Mouse (Mus musculus) forebrain, embryonic 10.5 days (tissue): Measurements from ENCODE around the gene Calcoco2. TPM values are rescaled to one million over a fixed set of nuclear protein-coding genes. Genes with fewer than 3 reads are reported as not detected.

Experiments used
- DNase-seq: peaks from one replicate; pipeline ENCODE4 v3.0.0-alpha.2; 2017; ENCODE audit warnings: low spot score; ENCODE audit errors: extremely low spot score
- H3K27ac ChIP-seq: fragments of 300-500 bp; sonication (generic); 2 replicates; pipeline ENCODE4 v1.5.1; 2016; ENCODE audit warnings: mild to moderate bottlenecking
- H3K27me3 ChIP-seq: fragments of 300-500 bp; sonication (generic); 2 replicates; pipeline ENCODE4 v1.6.1; 2016; ENCODE audit warnings: mild to moderate bottlenecking; ENCODE audit not compliant: poor library complexity, severe bottlenecking
- H3K36me3 ChIP-seq: fragments of 300-500 bp; sonication (generic); replicated peaks from 2 replicates; pipeline ENCODE4 v1.6.1; 2016; ENCODE audit warnings: mild to moderate bottlenecking, moderate library complexity
- H3K4me1 ChIP-seq: fragments of 300-500 bp; sonication (generic); 2 replicates; pipeline ENCODE4 v1.6.1; 2016
- H3K4me3 ChIP-seq: fragments of 300-500 bp; sonication (generic); 2 replicates; pipeline ENCODE4 v1.5.1; 2016; ENCODE audit warnings: mild to moderate bottlenecking, moderate library complexity
- H3K9me3 ChIP-seq: fragments of 300-500 bp; sonication (generic); 2 replicates; pipeline ENCODE4 v1.6.1; 2016; ENCODE audit warnings: mild to moderate bottlenecking, moderate library complexity
- WGBS: fragments of 180-500 bp; shearing (Covaris S2); methylation state at CpG from one replicate; pipeline ENCODE4 v1.1.7; 2016; 5-methylcytosine and 5-hydroxymethylcytosine counted together
- polyA plus RNA-seq: library from polyadenylated mRNA; unstranded; fragments of >200 nt; fragmentation: Nextera tagmentation; extraction: Ambion mirVana; gene quantifications from 2 replicates; pipeline ENCODE4 v1.2.1, GENCODE M21; 2016

The Calcoco2 gene
- polyA plus RNA-seq, 1 experiment from 2014 or later, result not detected

DNA sequence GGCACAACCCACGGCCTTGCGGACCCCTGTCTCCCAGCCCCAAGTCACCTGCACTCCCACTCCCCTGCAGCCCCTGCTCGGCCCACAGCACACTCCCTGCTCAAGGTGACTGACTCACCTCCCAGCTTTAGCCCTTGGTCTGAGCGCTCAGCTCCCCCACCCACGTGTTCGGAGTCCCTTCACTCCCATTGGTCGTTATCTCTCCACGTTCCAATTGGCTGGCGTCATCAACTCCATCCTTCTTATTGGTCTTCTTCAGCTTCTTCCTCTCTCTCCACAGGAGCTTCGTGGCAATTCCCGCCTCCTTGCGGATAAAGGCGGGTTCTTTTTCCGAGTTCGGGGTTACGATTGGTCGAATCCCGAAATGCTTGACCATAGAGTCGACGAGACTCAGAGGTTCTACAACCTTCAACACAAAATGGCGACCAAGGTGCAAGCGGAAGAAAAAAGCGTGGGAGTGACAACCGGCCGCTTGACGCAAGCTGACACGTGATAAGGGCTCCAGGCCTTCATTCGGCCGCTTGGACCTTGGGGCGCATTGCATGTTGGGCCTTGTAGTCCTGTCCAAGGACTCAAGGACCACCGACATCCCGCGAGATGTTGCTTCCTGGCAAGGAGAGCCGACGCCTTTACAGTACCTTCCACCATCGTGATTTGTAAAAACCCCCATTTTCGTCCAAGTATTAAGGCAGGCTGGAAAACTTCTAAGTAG lies 36.1 kb downstream of the Calcoco2 start, which contains the start of gene Atp5g1:
Atp5g1 (minus strand) TSS at position 162 of the 712 bp plus-strand sequence.
- peaks cover 21% of the 10 kb centered on the region for H3K4me1 ChIP-seq
- H3K27me3 ChIP-seq, result no peaks in the 10 kb centered on the region
- peak within 1 kb of the TSS; percentile 88 for H3K27ac ChIP-seq
- peaks cover 28% of the 10 kb centered on the region for H3K36me3 ChIP-seq
- peak within 1 kb of the TSS; percentile 82 for H3K4me3 ChIP-seq
- no peaks in the 10 kb centered on the region for H3K9me3 ChIP-seq
- WGBS, result 0% methylated on average over 37 of the region's 37 CpGs
- peak; percentile 98 for DNase-seq

DNA sequence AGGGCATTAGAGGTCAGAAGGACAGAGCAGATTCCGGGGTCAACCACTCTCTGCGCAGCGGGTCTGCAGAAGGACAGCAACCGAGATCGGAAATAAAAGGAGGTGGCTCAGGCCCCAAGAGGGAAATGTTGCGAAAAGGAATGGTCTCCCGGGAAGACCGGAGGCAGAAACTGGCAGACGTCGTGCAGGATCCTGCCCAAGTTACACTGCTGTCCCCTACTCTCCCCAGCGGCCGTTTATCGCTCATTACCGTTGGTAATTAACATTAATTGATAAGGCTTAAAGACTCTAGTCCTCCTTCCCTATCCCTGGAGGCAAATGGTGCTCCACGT lies 36.6 kb downstream of the Calcoco2 start:
- Histone ChIP-seq H3K9me3 (no peaks in the 10 kb centered on the region), H3K4me1 (peaks cover 21% of the 10 kb centered on the region), H3K27me3 (no peaks in the 10 kb centered on the region), H3K27ac (peak overlapping the region; percentile 88), H3K36me3 (peaks cover 33% of the 10 kb centered on the region), H3K4me3 (peak overlapping the region; percentile 82)
- WGBS, result 0% methylated on average over 15 of the region's 15 CpGs
- no peak for DNase-seq

DNA sequence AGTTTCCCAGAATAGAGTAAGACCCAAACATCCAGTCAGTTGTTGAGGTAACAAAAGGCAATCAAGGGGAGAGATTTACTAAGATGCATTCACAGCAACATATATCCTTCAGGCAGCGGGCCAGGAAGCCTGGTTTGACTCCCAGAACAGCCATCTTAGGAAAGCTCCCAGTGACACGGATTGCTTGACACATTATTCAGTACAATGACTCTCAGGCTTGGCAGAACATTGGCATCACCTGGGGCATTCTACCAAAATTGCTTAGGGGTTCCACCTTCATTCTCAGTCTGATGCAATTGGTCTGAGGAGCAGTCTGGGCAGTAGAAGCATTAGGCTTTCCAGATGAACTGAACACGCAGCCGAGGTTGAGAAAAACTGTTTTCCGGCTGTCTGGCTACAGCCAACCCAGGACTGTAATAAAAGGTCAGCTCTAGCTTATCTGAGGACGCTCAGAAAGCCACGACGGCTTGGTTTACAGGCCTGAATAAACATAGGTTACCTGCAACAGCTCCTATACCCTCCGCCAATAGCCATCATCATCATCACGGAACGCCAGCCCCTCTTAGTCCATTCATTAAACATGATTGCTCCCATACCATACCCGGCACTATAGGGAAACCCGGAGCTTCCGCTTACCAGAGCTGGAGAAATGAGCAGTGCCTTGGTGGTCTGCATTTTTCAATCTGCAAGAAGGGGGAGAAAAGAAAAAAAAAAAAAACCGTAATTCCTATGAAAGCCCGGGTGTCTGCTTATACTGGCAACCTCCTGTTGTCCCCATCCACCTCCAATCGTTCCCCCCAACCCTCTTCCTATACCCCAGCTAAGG lies 37.2 kb downstream of the Calcoco2 start:
- Histone ChIP-seq H3K36me3 (peaks cover 34% of the 10 kb centered on the region), H3K9me3 (no peaks in the 10 kb centered on the region), H3K27ac (peak overlapping the region; percentile 88), H3K27me3 (no peaks in the 10 kb centered on the region), H3K4me3 (peak overlapping the region; percentile 82), H3K4me1 (peaks cover 21% of the 10 kb centered on the region)
- no peak for DNase-seq
- WGBS, result 29% methylated on average over 17 of the region's 17 CpGs

DNA sequence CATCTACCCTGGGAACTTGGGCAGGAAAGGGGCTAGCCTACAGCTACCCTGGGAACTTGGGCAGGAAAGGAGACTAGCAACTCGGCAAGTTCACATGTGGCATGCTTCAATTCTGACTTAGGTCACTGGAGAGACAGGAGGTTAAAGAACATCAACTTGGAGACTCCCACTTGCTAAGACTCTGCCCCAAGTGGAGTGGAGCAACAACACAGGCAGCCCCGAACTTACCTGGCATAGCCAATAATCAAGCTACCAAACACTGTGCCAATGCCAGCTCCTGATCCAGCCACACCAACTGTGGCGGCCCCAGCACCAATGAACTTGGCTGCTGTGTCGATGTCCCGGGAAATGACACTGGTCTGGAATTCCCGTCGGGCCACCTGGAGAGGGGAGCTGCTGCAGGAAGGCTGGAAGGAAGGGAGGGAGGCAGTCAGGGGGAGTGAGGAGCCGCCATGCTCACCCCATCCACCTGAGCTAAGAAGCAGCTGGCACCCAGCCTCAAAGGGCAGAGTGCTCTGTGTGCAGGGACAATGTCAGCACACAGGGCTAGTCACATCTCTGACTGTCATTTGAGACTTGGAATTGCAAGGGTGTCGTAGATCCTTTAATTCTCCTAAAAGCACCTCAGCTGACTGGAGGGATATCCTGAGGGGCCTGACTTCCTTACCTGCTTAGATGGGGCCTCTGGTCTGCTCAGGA lies 38.3 kb downstream of the Calcoco2 start:
- Histone ChIP-seq H3K4me3 (peak overlapping the region; percentile 82), H3K27me3 (no peaks in the 10 kb centered on the region), H3K9me3 (no peaks in the 10 kb centered on the region), H3K36me3 (peaks cover 38% of the 10 kb centered on the region), H3K4me1 (peaks cover 21% of the 10 kb centered on the region), H3K27ac (no peak overlapping the region)
- WGBS, result 89% methylated on average over 8 of the region's 9 CpGs
- DNase-seq, result no peak

DNA sequence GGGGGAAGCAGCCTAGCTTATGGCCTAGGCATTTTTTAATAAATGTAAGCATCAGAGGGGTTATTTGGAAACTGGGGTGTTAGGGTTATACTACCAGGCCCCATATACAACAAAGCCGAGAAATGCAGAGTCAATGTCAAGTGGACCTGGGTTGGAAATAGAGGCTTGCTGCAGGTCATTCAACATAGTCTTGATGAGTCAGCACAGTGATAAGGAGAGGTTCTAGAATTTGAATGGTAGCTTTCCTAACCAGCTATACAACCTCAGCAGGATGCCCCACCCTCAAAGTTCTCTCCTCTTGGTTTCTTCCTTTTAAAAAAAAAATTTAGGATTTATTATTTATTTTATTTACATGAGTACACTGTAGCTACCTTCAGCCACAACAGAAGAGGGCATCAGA lies 40.8 kb downstream of the Calcoco2 start:
- Histone ChIP-seq H3K27ac (no peak overlapping the region), H3K4me1 (peaks cover 19% of the 10 kb centered on the region), H3K4me3 (no peak overlapping the region), H3K9me3 (no peaks in the 10 kb centered on the region), H3K27me3 (no peaks in the 10 kb centered on the region), H3K36me3 (peaks cover 38% of the 10 kb centered on the region)
- no peak for DNase-seq
- 94% methylated on average over 1 of the region's 1 CpGs for WGBS

- no peak for DNase-seq
- peaks cover 38% of the 10 kb centered on the region for H3K36me3 ChIP-seq
- H3K9me3 ChIP-seq, result no peaks in the 10 kb centered on the region
- H3K4me3 ChIP-seq, result no peak overlapping the region
- WGBS, result 93% methylated on average over 7 of the region's 7 CpGs
- H3K27ac ChIP-seq, result no peak overlapping the region
- H3K4me1 ChIP-seq, result peaks cover 25% of the 10 kb centered on the region
- H3K27me3 ChIP-seq, result no peaks in the 10 kb centered on the region
Measured at GRCm38 (mm10) chr11:96070353-96070752, 41.4 kb downstream of the Calcoco2 start.

GRCm38 (mm10) chr11:96068231-96068630 lies 43.5 kb downstream of the Calcoco2 start:
- H3K4me1 ChIP-seq, result peaks cover 25% of the 10 kb centered on the region
- DNase-seq, result no peak
- no peak overlapping the region for H3K4me3 ChIP-seq
- WGBS, result 77% methylated on average over 5 of the region's 5 CpGs
- no peak overlapping the region for H3K27ac ChIP-seq
- no peaks in the 10 kb centered on the region for H3K27me3 ChIP-seq
- no peaks in the 10 kb centered on the region for H3K9me3 ChIP-seq
- H3K36me3 ChIP-seq, result peaks cover 28% of the 10 kb centered on the region

DNA sequence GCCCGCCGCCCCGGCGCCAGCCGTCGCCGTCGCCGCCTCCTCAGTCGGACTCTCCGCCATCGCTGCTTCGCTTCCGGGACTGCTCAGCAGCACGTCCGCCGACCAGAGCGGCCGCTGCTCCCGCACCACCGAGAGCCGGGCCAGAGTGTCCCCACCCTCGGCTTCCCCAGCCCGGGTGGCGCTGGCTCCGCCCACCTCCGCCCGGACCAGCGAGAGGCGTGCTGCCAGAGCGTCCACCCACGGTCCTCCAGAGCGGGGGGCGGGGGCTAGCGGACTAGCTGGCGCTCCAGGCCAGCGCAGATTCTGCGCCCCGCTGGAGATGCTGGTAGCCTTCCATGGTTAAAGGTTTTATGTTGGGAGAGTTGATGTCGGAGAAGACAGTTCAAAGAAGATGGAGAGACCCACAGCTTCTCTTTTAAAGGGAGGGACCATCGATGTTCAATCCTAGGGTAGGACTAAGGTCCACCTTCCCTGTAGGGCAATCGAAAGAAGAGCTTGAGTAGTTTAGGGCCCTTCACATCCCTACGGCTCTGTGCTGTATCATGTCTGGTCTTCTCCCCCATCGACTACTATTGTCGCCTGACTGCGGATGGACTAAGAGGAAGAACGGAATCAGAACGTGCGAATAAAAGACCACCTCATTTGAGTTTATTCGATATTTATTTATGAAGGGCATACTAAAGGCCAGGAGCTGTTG lies 46.4 kb downstream of the Calcoco2 start, which contains the start of gene Ube2z:
Ube2z (minus strand) TSS at position 174 of the 697 bp plus-strand sequence.
- H3K36me3 ChIP-seq, result peaks cover 29% of the 10 kb centered on the region
- no peaks in the 10 kb centered on the region for H3K9me3 ChIP-seq
- peak; percentile 92 for DNase-seq
- H3K4me1 ChIP-seq, result peaks cover 33% of the 10 kb centered on the region
- H3K4me3 ChIP-seq, result peak within 1 kb of the TSS; percentile 93
- 6% methylated on average over 49 of the region's 50 CpGs for WGBS
- H3K27me3 ChIP-seq, result no peaks in the 10 kb centered on the region
- peak within 1 kb of the TSS; percentile 96 for H3K27ac ChIP-seq

GRCm38 (mm10) chr11:96064521-96065214 lies 47.1 kb downstream of the Calcoco2 start:
- Histone ChIP-seq H3K4me3 (peak overlapping the region; percentile 93), H3K27me3 (no peaks in the 10 kb centered on the region), H3K36me3 (peaks cover 32% of the 10 kb centered on the region), H3K9me3 (no peaks in the 10 kb centered on the region), H3K4me1 (peaks cover 33% of the 10 kb centered on the region), H3K27ac (peak overlapping the region; percentile 96)
- peak; percentile 57 for DNase-seq
- WGBS, result 0% methylated on average over 55 of the region's 64 CpGs

DNA sequence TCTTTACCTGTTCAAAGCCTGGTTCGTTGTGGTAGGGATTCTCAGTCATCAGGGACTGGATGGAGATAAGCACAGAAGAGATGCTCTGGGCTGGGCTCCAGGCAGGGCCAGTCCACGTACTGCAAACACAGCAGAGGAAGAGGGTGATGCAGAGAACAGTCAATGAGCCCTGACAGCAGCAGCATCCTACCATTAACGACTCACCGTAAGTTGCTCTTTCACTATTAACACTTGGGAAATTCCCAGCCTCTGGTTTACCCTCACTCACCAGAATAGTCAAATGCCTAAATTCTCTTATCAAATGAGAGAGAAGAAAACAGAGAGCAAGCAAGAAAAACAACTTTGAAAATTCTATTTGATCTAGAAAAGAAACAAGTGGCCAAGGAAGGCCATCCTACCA lies 53.5 kb downstream of the Calcoco2 start:
- peaks cover 9% of the 10 kb centered on the region for H3K4me1 ChIP-seq
- WGBS, result 96% methylated on average over 4 of the region's 4 CpGs
- H3K9me3 ChIP-seq, result no peaks in the 10 kb centered on the region
- no peaks in the 10 kb centered on the region for H3K27me3 ChIP-seq
- H3K36me3 ChIP-seq, result peaks cover 92% of the 10 kb centered on the region
- H3K4me3 ChIP-seq, result no peak overlapping the region
- no peak overlapping the region for H3K27ac ChIP-seq
- DNase-seq, result no peak

- Histone ChIP-seq H3K36me3 (peaks cover 97% of the 10 kb centered on the region), H3K9me3 (no peaks in the 10 kb centered on the region), H3K27me3 (no peaks in the 10 kb centered on the region), H3K4me3 (no peak overlapping the region), H3K4me1 (no peaks in the 10 kb centered on the region), H3K27ac (no peak overlapping the region)
- WGBS, result 95% methylated on average over 3 of the region's 3 CpGs
- DNase-seq, result no peak
Measured at GRCm38 (mm10) chr11:96050854-96051253, 60.9 kb downstream of the Calcoco2 start.

DNA sequence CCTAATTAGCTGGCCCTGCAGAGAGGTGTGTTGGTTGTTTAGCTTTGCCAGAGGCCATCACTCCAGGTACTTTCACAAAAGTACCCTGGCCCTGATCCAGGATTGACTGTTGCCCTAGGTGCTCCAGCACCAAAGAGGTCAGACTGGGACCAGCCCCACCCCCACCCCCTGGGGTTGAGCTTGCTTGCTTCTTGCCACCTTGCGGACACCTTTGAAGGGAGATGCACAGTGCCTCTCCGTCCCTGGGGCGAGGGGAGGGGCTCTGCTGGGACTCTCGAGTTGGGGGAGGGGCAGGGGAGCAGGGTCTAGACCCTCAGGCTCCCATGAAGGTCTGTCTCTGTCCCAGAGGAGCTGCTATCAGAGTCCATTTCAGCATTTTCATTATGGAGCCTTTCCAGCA lies 61.8 kb downstream of the Calcoco2 start:
- H3K4me1 ChIP-seq, result no peaks in the 10 kb centered on the region
- H3K4me3 ChIP-seq, result no peak overlapping the region
- 86% methylated on average over 4 of the region's 4 CpGs for WGBS
- H3K36me3 ChIP-seq, result peaks cover 95% of the 10 kb centered on the region
- no peaks in the 10 kb centered on the region for H3K9me3 ChIP-seq
- H3K27me3 ChIP-seq, result no peaks in the 10 kb centered on the region
- H3K27ac ChIP-seq, result no peak overlapping the region
- no peak for DNase-seq
